Mouse (Mus musculus) telencephalon, adult 2 months (tissue): ENCODE results near the gene Hdac4.

Source experiments
- DNase-seq: peaks from one replicate; pipeline ENCODE4 v3.0.0-alpha.2; 2011; ENCODE audit warnings: low read depth, low spot score

Gene Hdac4

DNA sequence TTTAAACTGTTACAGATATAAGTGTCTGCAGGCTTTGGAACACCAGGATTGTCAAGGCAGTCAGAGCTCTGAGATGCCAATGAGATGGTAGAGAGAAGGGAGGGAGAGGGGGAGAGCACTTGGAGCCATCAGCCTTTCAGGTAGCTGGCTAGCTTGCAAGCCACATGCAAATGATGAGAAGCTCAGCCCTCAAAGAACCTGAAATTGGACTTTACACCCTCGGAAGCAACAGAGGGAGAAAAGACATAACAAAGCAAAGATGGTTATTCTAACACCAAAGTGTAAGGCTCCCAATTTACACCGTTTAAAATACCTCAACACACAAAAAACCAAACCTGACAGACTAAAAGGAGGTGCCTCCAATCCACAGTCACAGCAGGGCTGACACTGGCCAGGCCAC is 63.3 kb downstream of the Hdac4 start:
- no peak for DNase-seq

DNA sequence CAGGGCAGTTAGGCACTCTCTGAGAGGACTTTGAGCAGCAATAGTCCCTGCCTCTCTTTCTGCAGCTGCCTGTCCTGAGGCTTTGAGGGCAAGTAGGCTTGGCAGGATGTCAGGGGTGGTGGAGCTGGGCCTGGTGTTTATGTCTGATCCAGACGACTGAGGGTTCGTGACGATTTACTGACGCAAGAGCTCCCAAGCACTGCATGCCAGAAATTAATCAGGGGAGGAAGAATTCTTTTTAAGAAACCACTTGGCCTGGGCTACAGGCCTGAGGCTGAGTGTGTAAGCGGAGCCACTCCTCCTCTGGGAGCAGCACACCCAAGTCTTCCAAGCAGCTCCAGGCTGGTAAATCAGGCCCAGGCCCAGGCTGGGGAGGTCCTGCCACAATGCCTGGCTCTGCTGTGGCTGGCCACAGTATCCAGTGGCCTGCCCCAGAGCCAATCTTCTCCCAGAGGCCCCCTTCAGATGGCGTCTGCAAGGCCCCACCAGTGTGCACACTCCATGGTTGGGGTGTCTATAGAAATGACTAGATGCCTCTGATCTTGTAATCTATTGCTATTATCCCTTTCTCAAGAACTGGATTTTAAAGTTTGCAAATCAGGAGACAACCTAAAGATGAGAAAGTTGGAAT is 64.9 kb downstream of the Hdac4 start:
- DNase-seq, result no peak

- no peak for DNase-seq
Measured at GRCm38 (mm10) chr1:92129751-92130150, 65.7 kb downstream of the Hdac4 start.

DNA sequence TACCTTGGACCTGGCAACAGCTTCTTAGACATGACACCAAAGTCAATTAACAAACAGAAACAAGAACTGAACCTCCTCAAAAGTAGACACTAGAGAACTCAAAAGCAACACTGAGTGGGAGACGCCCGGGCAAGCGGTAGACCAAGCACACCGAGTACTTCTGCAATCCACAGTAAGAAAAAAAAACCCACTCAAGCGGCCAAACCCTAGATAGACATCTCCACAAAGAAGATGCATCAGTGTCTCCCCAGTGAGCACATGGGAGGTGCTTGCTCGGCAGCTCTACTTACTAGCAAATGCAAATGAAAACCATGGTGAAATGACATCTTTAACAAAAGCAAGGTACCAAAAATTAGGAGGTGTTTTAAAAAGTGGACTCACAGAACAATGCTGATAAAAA is 67.7 kb downstream of the Hdac4 start:
- no peak for DNase-seq

- no peak for DNase-seq
Measured at GRCm38 (mm10) chr1:92127366-92127765, 68.1 kb downstream of the Hdac4 start.

- DNase-seq, result no peak
Measured at GRCm38 (mm10) chr1:92124497-92125201, 70.8 kb downstream of the Hdac4 start.

GRCm38 (mm10) chr1:92119303-92119702 is 76.2 kb downstream of the Hdac4 start:
- DNase-seq, result no peak

GRCm38 (mm10) chr1:92117597-92117996 is 77.9 kb downstream of the Hdac4 start:
- no peak for DNase-seq

DNA sequence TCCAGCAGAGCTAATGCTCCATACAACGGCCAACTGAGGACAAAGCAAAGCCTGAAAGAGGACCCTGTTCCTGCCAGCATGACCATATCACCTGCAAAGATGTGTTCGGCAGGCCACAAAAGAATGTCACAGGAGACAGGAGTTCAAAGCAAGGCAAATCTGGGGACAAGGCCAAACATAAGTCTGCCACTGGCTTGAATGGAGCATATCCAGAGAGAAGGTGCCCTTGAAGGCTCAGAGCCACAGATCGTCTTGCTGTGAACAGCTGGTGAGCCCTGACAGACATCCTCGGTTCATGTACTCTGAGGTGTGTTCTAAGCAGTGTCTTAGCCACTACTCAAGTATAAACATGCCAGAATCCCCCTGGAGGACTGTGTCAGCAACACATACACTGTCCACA is 79.3 kb downstream of the Hdac4 start:
- DNase-seq, result no peak

DNA sequence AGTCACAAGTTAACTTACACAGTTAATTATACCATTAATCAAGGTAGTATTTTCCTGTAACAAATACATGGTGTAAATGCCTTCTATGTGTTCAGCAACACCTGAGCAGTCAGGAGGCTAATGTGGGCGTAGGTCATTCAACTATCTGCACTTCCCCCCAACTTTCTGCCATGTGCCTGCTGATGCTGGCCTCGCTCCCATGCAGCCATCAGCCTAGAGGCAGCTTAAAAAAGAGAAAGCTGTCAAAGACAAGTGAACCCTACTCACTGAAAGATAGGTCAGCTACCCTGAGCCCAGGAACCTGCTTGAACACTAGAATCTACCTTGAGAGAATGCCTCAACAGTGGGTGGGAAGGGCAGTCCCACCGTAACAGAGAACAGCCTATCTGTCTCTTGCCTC is 81.4 kb downstream of the Hdac4 start:
- no peak for DNase-seq

DNA sequence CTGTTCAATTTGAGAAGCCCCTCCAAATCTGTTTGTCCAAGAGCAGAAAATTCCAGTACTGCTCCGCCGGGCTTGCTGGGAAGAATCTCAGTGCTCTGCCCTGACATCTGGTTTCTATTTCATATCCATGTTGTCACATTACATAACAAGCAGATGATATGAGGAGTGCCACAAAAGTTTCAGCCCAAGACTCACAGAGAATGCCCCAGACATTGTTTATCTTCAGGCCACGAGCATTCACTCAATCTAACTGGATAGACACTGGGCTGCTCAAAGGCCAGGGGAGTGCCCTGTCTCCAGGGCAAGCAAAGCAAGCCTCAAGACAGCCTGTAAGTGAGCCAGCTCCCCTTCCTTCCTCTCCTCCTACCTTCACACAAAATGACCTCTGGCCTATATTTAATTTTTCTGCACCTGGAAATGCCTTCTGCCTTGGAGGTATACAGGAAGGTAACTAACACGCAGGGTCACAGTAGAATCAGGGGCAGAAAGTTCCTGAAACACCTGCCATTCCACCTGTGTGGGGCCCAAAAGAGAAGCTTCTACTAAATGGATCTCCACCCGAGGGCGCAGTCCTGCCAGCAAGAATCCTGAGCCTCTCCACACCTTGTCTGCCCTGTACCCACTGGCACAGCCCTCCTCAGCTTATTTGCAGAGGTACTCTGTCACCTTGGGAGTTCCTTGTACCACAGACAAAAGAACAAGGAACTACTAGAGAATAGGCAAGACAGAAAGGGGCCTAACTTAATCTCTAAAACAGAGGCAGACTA is 82.1 kb downstream of the Hdac4 start:
- DNase-seq, result no peak

- no peak for DNase-seq
Measured at GRCm38 (mm10) chr1:92112591-92112990, 82.9 kb downstream of the Hdac4 start.

- no peak for DNase-seq
Measured at GRCm38 (mm10) chr1:92111551-92111950, 83.9 kb downstream of the Hdac4 start.

DNA sequence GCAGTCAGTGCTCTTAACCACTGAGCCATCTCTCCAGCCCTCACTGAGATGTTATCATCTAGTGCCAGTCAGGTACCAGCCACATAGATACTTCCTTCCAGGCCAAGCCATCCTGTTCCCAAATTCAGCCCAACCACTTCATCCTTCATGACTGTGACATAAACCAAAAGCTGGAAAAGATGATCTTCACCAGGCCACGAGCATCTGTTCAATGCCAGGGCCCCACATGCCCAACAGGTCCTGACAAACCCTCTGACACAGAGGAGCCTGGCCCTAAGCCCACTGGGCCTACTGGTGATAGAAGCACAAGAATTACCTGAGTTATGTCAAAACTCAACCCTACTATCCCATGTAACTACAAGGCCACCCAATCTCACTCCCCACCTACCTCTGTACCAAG is 84.5 kb downstream of the Hdac4 start:
- DNase-seq, result no peak

DNA sequence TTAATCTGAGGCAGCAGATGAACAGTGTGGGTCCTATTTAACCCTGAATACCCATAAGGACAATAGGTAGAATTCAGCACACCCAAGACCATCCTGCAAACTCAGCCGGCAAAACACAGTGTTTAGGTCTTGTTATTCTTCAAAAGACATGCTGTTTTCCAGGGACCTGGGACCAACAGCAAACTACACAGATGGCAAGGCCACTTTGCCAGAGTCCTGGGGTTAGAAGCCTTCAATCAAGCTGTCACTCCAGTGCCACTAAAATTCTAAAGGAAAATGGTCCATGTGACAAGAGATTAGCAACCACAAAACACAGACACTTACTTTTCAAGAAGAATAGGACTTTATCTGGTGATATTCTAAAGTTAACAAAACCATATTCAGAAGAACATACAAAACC is 86.3 kb downstream of the Hdac4 start:
- no peak for DNase-seq

- DNase-seq, result no peak
Measured at GRCm38 (mm10) chr1:92108556-92108955, 86.9 kb downstream of the Hdac4 start.

DNA sequence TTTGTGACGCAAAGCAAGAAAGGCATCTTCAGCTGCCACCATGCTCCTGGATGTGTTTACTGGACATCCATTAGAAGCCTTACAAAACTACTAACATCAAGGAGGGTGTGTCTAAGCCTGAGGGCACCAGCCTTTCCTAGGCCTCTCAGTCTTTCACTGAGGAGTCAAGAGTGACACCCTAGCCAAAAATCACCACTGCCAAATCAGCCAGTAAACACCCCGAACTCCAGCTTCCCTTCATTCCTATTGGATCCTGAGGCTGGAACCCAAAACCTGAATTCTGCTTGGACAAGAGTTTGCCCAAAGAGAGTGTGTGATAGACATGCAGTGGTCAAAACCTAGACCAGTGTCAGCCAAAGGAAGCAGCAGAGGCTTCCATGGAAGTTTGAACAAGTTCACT is 87.5 kb downstream of the Hdac4 start:
- no peak for DNase-seq

DNA sequence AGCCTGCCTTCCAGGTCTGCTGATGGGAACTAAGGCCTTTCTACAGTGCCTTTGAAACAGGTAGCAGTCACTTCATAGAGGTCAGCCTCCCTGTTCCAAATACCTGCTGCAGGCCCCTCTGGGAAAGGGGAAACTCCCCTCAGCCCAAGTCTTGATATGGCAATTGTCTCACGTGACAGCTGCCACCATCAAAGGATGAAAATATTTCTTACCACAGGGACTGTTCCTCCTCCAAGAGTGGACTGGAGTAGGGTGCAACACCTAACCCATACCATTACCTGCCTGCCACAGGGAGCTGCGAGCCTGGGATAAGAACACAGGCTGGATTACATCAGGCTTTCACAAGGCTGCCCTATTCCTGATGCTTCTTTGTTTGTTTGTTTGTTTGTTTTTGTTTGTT is 88.0 kb downstream of the Hdac4 start:
- no peak for DNase-seq

GRCm38 (mm10) chr1:92106486-92107160 is 88.9 kb downstream of the Hdac4 start:
- DNase-seq, result no peak

DNA sequence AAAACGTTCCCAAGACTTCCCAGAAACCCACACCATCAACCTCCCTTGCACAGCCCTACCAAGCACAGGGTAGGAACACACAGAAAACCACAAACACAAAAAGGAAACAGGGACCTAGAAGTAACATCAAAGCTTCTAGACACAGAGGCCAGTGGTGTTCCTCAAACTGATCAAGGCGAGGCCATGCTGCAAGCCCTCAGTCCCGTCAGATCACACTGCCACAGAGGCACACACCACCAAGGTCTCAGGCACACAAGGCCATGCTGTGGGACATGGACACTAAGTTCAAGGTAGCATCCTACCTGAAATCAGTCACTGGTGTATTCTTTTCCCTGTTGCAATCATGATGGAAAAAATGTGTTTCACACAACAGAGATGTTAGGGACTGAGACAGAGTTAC is 90.8 kb downstream of the Hdac4 start:
- DNase-seq, result no peak

GRCm38 (mm10) chr1:92103971-92104370 is 91.5 kb downstream of the Hdac4 start:
- no peak for DNase-seq

DNA sequence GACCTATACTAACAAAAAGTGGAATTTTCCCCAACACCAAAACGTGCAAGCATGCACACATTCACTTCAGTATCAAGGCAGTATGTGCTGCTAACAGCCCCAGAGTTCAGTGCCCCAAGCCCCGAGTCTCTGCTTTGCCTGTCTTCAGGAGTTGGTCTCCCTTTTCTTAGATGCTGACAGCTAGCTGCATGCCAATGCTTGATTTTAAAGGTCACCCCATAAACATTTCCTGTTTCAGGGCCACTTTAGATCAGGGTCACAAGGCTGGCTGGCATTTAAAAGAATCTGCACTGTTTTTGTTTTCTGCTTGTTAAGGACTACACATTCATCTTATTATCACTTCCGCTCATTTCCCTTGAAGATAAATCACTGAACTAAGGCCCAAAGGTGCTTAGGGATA is 92.1 kb downstream of the Hdac4 start:
- no peak for DNase-seq
